16 mouse cellular contexts compared by ENCODE assay signal in the genomic region with DNA sequence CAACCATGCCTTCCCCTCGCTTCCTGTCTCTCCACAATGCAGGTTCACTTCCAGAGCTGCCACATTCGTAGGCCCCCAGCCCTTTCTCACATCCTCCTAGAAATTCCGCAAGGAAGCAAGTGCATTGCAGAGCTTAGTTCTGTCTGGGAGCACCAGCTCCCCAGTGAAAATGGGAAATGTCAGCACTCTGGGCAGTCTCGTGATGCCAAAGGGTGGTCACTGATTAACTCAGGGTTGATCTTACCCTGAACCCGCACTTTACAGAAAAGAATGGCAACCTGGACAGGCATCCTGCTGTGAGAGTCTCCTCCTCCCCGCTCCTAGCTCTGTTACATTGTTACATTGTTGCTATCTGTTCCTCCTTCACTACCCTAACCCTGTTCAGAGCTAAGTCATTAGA. TPM values are rescaled to one million over a fixed set of nuclear protein-coding genes. Genes with fewer than 3 reads are reported as not detected.
DNase-seq lines count a peak whose midpoint lies in the region; ATAC-seq and TF ChIP-seq lines count a peak whose summit lies in the region.
"Had no signal": no experiment of that assay in that cellular context is flagged by ENCODE, and none has a peak within 500 bp of the region (broad histone marks: within the 10 kb centered on the region; RNA-seq: fewer than 3 reads in every experiment).

No protein-coding gene starts in this region.

- no peaks in the 10 kb centered on the region for H3K36me3 ChIP-seq in ES-E14 (ENCODE audit: control insufficient read depth, insufficient read depth, low read length, poor library complexity, severe bottlenecking)
- no peaks in the 10 kb centered on the region for H3K36me3 ChIP-seq in intestine, postnatal 0 days (ENCODE audit: control insufficient read depth, insufficient read depth)
- H3K36me3 ChIP-seq in liver, embryonic 16.5 days (ENCODE audit: control insufficient read depth, insufficient read depth), result no peaks in the 10 kb centered on the region
- H3K36me3 ChIP-seq in midbrain, embryonic 11.5 days (ENCODE audit: control insufficient read depth, insufficient read depth, low read length), result no peaks in the 10 kb centered on the region
- H3K36me3 ChIP-seq: forebrain, embryonic 12.5 days; lung, embryonic 15.5 days had no signal

- H3K4me1 ChIP-seq in ES-E14 (ENCODE audit: control insufficient read depth in 2 of 2, insufficient read depth in 2 of 2, low read length in 2 of 2, poor library complexity in 1 of 2), result peaks cover 17 to 22% of the 10 kb centered on the region in 2 experiments; a peak in 3 of 4 replicates
- 0 out of 2 replicates have a peak, but pooled peaks cover 3% of the 10 kb centered on the region for H3K4me1 ChIP-seq in intestine, postnatal 0 days (replicated peaks; ENCODE audit: control insufficient read depth, insufficient read depth, low read length)
- H3K4me1 ChIP-seq in liver, embryonic 16.5 days (ENCODE audit: control insufficient read depth, low read depth, low read length), result peaks cover 28% of the 10 kb centered on the region
- H3K4me1 ChIP-seq in midbrain, embryonic 11.5 days (ENCODE audit: control insufficient read depth, insufficient read depth, low read length), result peaks cover 3% of the 10 kb centered on the region; the same call in 1 of the 2 replicates

- no peaks in the 10 kb centered on the region for H3K9me3 ChIP-seq in ES-E14 (ENCODE audit: control insufficient read depth, insufficient read depth, low read depth, low read length)
- no peaks in the 10 kb centered on the region for H3K9me3 ChIP-seq in intestine, postnatal 0 days (ENCODE audit: control insufficient read depth)
- H3K9me3 ChIP-seq in liver, embryonic 16.5 days (replicated peaks; ENCODE audit: control insufficient read depth, low read length), result no peaks in the 10 kb centered on the region
- no peaks in the 10 kb centered on the region for H3K9me3 ChIP-seq in midbrain, embryonic 11.5 days (ENCODE audit: control insufficient read depth, low read length)
- H3K9me3 ChIP-seq: embryonic facial prominence, embryonic 13.5 days; forebrain, embryonic 12.5 days; heart, embryonic 10.5 days; lung, embryonic 15.5 days had no signal

- no peak for DNase-seq in ES-E14 (ENCODE audit: low read depth, low spot score)
- peak; percentile 75 for DNase-seq in kidney, postnatal 10 days
- DNase-seq in midbrain, embryonic 11.5 days (ENCODE audit: low spot score, missing footprints), result no peak
- DNase-seq in thymus, postnatal 0 days (ENCODE audit: low spot score), result no peak
- DNase-seq in layer of hippocampus, postnatal 25 days (ENCODE audit: extremely low spot score in 1 of 2, low spot score in 1 of 2), result no peak
- DNase-seq: adrenal gland, adult 2 months; heart, postnatal 4 days; left cerebral cortex, postnatal 4 days had no signal

- peak overlapping the region; percentile 77 for H3K27ac ChIP-seq in ES-E14 (ENCODE audit: insufficient read depth, low read depth, low read length, poor library complexity, severe bottlenecking)
- H3K27ac ChIP-seq in intestine, postnatal 0 days (ENCODE audit: low read depth, low read length), result peak overlapping the region; percentile 51; the same call in 1 of the 2 replicates
- 0 out of 2 replicates have a peak overlapping the region, but pooled peaks have one; percentile 2 for H3K27ac ChIP-seq in liver, embryonic 16.5 days (ENCODE audit: low read length)
- no peak overlapping the region for H3K27ac ChIP-seq in midbrain, embryonic 11.5 days (ENCODE audit: low read depth, low read length)
- H3K27ac ChIP-seq: embryonic facial prominence, embryonic 13.5 days; forebrain, embryonic 12.5 days; heart, embryonic 10.5 days; lung, embryonic 15.5 days had no signal

- peak overlapping the region; percentile 40 for H3K4me2 ChIP-seq in intestine, postnatal 0 days (replicated peaks; ENCODE audit: low read depth)
- no peak overlapping the region for H3K4me2 ChIP-seq in liver, embryonic 16.5 days (ENCODE audit: low read depth, low read length)
- no peak overlapping the region for H3K4me2 ChIP-seq in midbrain, embryonic 11.5 days
- H3K4me2 ChIP-seq: embryonic facial prominence, embryonic 13.5 days; forebrain, embryonic 12.5 days; lung, embryonic 15.5 days had no signal

- H3K4me3 ChIP-seq in ES-E14 (ENCODE audit: insufficient read depth in 1 of 2, low read depth in 1 of 2, low read length in 2 of 2, poor library complexity in 1 of 2, severe bottlenecking in 1 of 2), result peak overlapping the region in 1 of 2 experiments; percentile 39; a peak in 2 of 4 replicates
- no peak overlapping the region for H3K4me3 ChIP-seq in intestine, postnatal 0 days (ENCODE audit: low read depth, low read length)
- peak overlapping the region; percentile 16 for H3K4me3 ChIP-seq in liver, embryonic 16.5 days (ENCODE audit: low read depth, low read length)
- no peak overlapping the region for H3K4me3 ChIP-seq in midbrain, embryonic 11.5 days (ENCODE audit: low read depth, low read length)
- H3K4me3 ChIP-seq: embryonic facial prominence, embryonic 13.5 days; forebrain, embryonic 12.5 days; heart, embryonic 10.5 days; lung, embryonic 15.5 days had no signal

- no peak for TF ChIP-seq CTCF in intestine, postnatal 0 days (IDR thresholded peaks at IDR 0.05; ENCODE audit: low read depth)

- H3K9ac ChIP-seq in ES-E14 (ENCODE audit: insufficient read depth, low read depth, low read length, poor library complexity, severe bottlenecking), result peak overlapping the region; percentile 48
- H3K9ac ChIP-seq in intestine, postnatal 0 days (ENCODE audit: low read depth, low read length), result no peak overlapping the region
- no peak overlapping the region for H3K9ac ChIP-seq in liver, embryonic 16.5 days (ENCODE audit: low read depth, low read length)
- no peak overlapping the region for H3K9ac ChIP-seq in midbrain, embryonic 11.5 days (ENCODE audit: low read length)
- H3K9ac ChIP-seq: embryonic facial prominence, embryonic 13.5 days; forebrain, embryonic 12.5 days; lung, embryonic 15.5 days had no signal

- H3K27me3 ChIP-seq in intestine, postnatal 0 days (replicated peaks; ENCODE audit: control insufficient read depth, insufficient read depth, low read length), result no peaks in the 10 kb centered on the region
- no peaks in the 10 kb centered on the region for H3K27me3 ChIP-seq in liver, embryonic 16.5 days (ENCODE audit: control insufficient read depth, insufficient read depth, low read depth, low read length)
- H3K27me3 ChIP-seq in midbrain, embryonic 11.5 days (ENCODE audit: control insufficient read depth, insufficient read depth, low read length), result no peaks in the 10 kb centered on the region
- H3K27me3 ChIP-seq: embryonic facial prominence, embryonic 13.5 days; forebrain, embryonic 12.5 days; lung, embryonic 15.5 days; Patski had no signal

- ATAC-seq in intestine, postnatal 0 days, result no peak; the same call in 1 of the 2 replicates
- ATAC-seq in liver, embryonic 16.5 days (ENCODE audit: low read depth), result peak; percentile 68; the same call in 1 of the 2 replicates
- ATAC-seq in midbrain, embryonic 11.5 days (ENCODE audit: low FRiP score), result no peak
- ATAC-seq: CD4-positive, CD25-positive, alpha-beta regulatory T cell, adult 4 months; Patski had no signal

- in situ Hi-C loops in ES-E14 (cut with MboI; ENCODE audit: low sequenced_read_pairs in 2 of 2, unreplicated experiment in 2 of 2), result no loop called here

- WGBS in intestine, postnatal 0 days, result 58% methylated on average over 6 of the region's 6 CpGs
- WGBS in liver, embryonic 16.5 days (ENCODE audit: insufficient replicate concordance), result 58% methylated on average over 6 of the region's 6 CpGs
- 82% methylated on average over 6 of the region's 6 CpGs for WGBS in midbrain, embryonic 11.5 days

TF ChIP-seq in ES-E14, 5 proteins besides CTCF, POLR2A, EP300 and RAD21:
- no peak for TF ChIP-seq ZNF384 (IDR thresholded peaks at IDR 0.05; ENCODE audit: low read depth, low read length)
- no peak for TF ChIP-seq ZC3H11A (IDR thresholded peaks at IDR 0.05; ENCODE audit: borderline replicate concordance, low read depth, low read length)
- TF ChIP-seq HCFC1 (IDR thresholded peaks at IDR 0.05; ENCODE audit: borderline replicate concordance, insufficient read depth, low read length), result no peak
TF ChIP-seq in ES-E14: peak in this region for 0.

RNA-seq across cellular contexts. Expression of a gene that starts 16.8 kb away (rescaled TPM):
- 25.3 and 38.1 TPM in 2 replicates for total RNA-seq in ES-E14 (2012; rRNA removed)
- 7.0 and 7.8 TPM in 2 replicates for polyA plus RNA-seq in intestine, postnatal 0 days (2015; fragmentation: Nextera tagmentation; extraction: Ambion mirVana)
- polyA plus RNA-seq in liver, embryonic 16.5 days (2015; fragmentation: Nextera tagmentation; extraction: Ambion mirVana), result 4.4 and 4.5 TPM in 2 replicates
- polyA plus RNA-seq in midbrain, embryonic 11.5 days (2014; fragmentation: Nextera tagmentation; extraction: Ambion mirVana), result 24.9 and 25.9 TPM in 2 replicates
- polyA plus RNA-seq in thymus, postnatal 0 days (2015; fragmentation: Nextera tagmentation; extraction: Ambion mirVana), result 1.9 and 2.0 TPM in 2 replicates
- total RNA-seq in layer of hippocampus, postnatal 25 days (2021), result 100 to 1,000 TPM; 109 to 127 TPM
